Mouse (Mus musculus) brain, embryonic 18.5 days (tissue): ENCODE measurements around the gene Hoxb4.

Source experiments
- DNase-seq: peaks from one replicate; pipeline ENCODE4 v3.0.0-alpha.2; 2012; ENCODE audit warnings: low read depth, low spot score

Gene Hoxb4

DNA sequence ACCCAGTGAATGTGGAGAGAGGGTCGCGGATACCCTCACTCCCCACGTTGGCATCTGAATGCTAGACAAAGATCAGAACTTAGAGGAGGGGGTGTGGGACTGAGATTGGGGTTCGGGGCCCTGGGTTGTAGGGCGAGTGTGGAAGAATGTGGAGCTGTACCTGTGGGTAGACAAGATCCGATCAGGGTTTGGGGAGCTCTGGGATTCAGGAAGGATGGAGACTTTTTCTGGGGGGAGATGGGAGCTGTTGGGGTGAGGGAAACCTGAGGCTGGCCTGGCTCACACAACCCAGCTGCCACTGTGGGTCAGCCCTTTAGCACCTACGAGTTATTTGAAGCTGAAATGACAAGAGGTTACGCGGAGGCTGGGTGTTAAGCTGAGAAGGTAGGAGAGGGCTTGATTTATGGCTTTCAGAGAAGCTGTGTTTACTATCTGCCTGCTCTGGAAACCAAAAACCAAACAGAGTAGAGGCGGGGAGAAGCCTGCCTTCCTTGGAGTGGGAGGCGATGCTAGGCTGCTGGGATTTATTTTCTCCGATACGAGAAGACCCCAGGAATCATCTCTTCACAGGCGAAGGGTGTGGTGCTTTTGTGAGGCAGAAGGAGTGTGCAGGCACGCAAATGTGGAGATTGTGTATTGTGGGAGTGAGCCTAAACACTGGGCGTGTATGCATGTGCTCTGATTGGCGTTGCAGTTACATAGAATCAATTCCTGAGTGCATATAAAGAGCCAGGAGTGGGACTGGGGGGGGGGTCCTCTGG, 15.4 kb downstream of the Hoxb4 start:
- no peak for DNase-seq

- no peak for DNase-seq
These were observed 15.9 kb downstream of the Hoxb4 start for GRCm38 (mm10) chr11:96334002-96334364.

- DNase-seq: no peak
These were observed 16.9 kb downstream of the Hoxb4 start for GRCm38 (mm10) chr11:96334998-96335397.

DNA sequence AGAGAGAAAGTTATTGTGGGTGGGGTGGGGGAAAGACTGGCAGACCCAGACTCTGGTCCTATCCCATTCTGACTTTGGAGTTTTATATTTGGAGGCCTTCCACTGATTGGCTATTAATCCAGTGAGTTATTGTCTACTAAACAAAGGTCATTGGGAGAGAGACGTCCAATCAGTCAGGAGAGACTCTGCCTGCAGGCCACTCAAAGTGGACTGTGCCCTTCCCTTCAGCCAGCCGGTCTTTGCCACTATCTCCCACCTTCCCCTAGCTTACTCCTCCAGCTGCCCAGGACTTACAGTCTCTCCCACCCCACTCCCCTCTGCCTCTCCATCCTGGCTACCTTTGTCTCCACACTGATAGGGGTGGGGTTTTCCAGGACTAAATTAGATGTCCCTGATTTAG, 18.5 kb downstream of the Hoxb4 start:
- DNase-seq: no peak

GRCm38 (mm10) chr11:96337026-96337425, 19.0 kb downstream of the Hoxb4 start:
- DNase-seq: no peak

DNA sequence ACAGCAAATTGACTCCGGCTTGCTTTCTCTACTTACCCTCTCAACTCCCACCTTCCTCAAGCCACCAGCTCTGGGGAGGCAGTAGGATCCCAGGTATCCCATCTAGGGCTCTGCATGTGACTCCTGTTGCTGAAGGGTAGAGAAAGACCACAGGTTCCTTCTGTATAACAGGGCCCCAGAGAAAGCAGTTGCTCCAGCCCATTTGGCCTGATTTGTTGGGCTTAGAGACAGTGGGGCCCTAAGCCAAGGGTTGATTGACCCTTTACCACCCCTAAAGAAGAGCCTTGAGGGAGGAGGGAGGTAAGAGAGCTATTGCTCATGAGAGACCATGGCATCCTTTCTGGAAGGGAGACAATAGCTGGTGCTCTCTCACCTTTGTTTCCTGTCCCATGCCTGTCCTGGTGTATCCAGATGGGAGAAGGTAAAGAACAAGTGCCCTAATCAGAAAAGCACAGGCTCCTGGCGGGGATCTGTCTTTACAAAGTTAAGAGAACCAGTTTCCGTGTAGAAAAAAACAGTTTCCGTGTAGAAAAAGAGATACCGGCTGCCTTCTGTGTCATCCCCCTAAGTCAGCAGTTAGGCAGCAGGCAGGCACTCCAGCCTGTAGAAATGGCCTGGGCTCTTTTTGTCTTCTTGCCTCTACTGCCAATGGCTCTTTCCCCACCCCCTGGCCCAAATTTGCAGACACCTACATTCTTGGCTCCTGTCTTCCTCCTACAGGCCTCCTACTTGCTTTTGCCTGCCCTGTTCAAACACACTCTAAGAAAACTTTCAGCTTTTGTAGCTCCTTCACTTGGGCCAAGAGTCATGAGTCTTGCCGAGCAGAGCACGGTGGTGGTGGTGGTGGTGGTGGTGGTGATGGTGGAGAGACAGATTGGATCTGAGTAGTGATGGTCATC, 21.1 kb downstream of the Hoxb4 start:
- DNase-seq: no peak

DNA sequence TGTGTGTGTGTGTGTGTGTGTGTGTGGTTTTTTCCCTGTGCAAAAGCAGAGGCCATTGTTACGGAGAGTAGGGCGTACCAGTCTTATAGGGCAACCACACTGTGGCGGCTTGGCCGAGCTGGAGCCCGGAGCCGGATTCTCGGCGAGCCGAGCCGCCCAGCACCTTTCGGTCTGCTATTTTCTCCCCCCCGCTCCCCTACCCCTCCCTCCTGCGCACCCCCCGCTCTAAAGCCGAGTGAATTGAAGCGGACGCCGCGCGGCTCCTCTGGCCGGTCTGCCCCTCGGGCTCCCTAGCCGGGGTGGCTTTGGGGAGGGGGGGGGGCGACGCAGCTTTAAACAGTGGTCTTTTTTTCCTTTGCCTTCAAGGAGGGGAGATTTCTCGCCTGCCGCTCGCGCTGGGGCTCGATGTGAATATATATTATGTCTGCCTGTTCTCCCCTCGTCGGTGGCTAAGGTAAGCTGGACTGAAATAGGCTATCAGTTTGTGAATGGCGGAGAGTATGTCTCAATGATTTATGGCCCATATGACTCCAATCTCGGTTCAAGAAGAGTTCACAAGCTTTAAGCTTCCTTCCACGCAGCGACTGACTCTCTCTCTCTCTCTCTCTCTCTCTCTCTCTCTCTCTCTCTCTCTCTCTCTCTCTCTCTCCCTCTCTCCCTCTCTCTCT, 22.8 kb downstream of the Hoxb4 start:
- no peak for DNase-seq

DNA sequence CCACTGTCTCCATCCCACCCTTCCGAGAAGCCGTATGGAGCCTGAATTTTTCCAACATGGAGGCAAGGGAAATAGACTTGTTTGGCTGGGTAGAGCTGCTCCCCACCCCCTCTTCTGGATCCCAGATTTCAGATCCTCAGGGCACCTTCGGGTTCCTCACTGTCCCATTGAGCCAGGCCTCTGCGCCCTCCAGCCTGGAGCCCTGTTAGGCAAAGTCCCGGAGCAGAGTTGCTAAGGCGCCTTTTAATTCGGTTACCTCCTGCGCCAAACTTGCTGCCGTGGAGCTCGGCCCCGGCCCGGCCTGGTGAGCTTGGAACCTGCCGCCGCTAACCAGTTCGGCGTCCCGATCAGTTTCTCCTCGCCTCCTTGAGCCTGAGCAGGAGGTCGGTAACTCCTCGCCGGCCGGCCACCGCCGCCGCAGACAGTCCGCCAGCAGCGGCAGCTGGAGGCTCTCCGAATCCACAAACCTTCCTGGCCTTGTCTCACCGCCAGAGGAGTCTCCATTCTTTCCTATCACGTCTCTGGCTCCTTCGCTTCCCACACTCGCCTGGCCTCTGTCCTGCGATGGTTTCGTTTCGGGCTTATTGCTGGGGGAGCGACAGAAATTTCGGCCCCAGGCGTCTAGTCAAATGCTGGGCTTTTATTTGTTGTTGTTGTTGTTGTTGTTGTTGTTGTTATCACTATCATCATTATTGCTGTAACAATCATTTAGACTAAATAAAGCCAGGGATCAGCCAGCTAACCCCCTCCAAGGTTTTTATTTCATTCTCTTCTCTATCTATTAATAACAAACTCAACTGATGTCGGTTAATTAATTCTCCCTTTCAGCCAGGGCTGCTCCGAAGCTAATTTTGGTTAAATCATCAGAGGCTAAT, 23.9 kb downstream of the Hoxb4 start:
- no peak for DNase-seq

GRCm38 (mm10) chr11:96342576-96342930, 24.5 kb downstream of the Hoxb4 start:
- DNase-seq: no peak

GRCm38 (mm10) chr11:96343206-96343745, 25.2 kb downstream of the Hoxb4 start:
- DNase-seq: no peak

- DNase-seq: no peak
These were observed 26.2 kb downstream of the Hoxb4 start for GRCm38 (mm10) chr11:96344061-96344877.

- DNase-seq: no peak
These were observed 26.8 kb downstream of the Hoxb4 start for GRCm38 (mm10) chr11:96344878-96345159.

DNA sequence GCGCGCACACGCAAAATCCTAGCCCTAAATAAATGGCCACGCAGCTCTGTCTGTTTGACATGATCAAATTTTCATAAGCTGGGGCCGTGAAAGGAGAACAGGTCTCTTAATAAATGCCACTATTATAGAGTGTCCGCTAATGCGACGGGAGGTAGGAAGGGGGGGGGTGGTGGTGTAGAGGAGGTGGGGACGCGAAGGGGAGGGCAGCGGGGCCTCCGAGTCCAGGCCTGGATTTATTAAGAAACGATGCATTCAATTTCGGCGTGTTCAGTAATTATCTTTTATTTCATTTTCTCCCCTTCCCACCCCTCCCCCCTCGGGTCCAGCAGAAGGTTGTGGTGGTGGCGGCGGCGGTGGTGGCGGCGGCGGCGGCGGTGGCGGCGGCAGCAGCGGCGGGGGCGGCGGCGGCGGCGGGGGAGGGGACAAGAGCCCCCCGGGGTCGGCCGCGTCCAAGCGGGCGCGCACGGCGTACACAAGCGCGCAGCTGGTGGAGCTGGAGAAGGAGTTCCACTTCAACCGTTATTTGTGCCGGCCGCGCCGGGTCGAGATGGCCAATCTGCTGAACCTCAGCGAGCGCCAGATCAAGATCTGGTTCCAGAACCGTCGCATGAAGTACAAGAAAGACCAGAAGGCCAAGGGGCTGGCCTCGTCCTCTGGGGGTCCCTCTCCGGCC, 27.3 kb downstream of the Hoxb4 start:
- DNase-seq: no peak

GRCm38 (mm10) chr11:96345893-96346806, 28.1 kb downstream of the Hoxb4 start:
- no peak for DNase-seq

- no peak for DNase-seq
These were observed 29.0 kb downstream of the Hoxb4 start for GRCm38 (mm10) chr11:96346916-96347520.

DNA sequence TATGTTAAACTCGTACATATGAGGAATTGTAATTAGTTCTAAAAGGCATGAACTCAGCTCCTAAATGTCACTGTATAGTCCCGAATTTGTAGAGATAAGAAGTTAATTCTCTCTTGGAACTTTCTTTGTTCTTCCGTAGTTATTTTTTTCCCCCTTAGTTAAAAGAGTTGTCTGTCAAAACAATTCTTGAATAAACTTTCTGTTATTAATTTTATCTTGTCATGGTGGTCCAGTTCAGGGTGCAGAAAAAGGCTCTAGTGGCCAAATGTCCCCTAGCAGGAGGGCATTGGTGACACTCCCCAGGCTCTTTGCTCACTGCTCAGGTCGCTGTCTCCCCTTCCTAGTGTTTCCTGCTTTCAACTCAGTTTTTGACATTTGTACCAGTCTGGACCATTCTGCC, 29.6 kb downstream of the Hoxb4 start:
- DNase-seq: no peak

GRCm38 (mm10) chr11:96348141-96348928, 30.3 kb downstream of the Hoxb4 start:
- DNase-seq: no peak

DNA sequence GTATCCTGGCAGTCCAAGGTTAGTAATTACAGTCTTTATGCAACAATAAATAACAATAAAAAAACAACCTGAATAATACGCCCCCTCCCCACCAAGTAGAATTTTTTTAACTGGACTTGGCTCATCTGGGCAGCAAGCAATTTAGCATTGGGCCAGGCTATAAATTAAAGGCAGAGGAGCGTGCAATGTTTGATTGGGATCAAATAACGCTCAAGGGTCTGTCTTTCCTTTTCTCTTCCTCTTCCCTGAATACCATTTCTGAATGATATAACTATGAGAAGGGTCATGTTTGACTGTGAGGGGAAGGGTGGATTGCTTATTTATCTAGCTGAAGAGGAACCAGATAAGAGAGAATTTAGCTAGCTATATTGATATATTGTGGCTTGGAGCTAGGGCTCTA, 30.9 kb downstream of the Hoxb4 start:
- DNase-seq: no peak
